Mouse (Mus musculus): ENCODE measurements at regions not wholly inside any gene's neighbourhood (a gene's known extent, or its start where the extent isn't known, plus 50 kb on each side); places are given as distances from the start of the nearest gene placed in this dataset.
"Not testable (repeated sequence)": the region's sequence is repeated elsewhere in the genome, so short reads cannot be mapped to it uniquely, and the experiment has no call there.

DNA sequence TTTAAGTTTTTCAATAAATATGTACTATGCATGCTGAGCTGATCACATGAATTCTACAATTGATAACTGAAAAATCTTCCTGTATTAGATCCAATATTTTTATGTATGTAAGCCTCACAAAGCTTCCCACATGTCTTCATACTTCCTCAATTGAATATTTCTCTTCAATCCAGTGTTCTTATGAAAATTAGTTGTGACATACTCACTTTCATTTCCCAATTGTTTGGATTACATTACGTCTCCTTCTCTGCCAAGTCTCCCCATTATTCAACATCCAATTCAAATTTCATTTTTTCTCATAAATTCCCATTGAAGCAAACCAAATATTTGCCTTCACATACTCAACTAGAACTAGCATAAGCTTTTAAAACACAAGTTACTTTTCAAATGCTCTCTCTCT lies 76.3 kb upstream of the Gucy1a1 start:
- DNase-seq (ENCODE audit: low spot score) = no peak
- WGBS = 89% methylated on average over 1 of the region's 1 CpGs
- Histone ChIP-seq H3K36me3 (ENCODE audit: control insufficient read depth, insufficient read depth, low read length) (no peaks in the 10 kb centered on the region), H3K9ac (ENCODE audit: low read length) (no peak overlapping the region), H3K4me3 (ENCODE audit: low read depth, low read length) (no peak overlapping the region), H3K27ac (ENCODE audit: low read depth, low read length) (no peak overlapping the region), H3K4me2 (ENCODE audit: low read depth, low read length, severe bottlenecking) (no peak overlapping the region), H3K9me3 (ENCODE audit: control insufficient read depth, low read length) (no peaks in the 10 kb centered on the region), H3K4me1 (replicated peaks; ENCODE audit: control insufficient read depth, insufficient read depth, low read length) (no peaks in the 10 kb centered on the region), H3K27me3 (ENCODE audit: control insufficient read depth, insufficient read depth, low read length) (no peaks in the 10 kb centered on the region)
- no peak for ATAC-seq (replicated peaks; ENCODE audit: low FRiP score)

DNA sequence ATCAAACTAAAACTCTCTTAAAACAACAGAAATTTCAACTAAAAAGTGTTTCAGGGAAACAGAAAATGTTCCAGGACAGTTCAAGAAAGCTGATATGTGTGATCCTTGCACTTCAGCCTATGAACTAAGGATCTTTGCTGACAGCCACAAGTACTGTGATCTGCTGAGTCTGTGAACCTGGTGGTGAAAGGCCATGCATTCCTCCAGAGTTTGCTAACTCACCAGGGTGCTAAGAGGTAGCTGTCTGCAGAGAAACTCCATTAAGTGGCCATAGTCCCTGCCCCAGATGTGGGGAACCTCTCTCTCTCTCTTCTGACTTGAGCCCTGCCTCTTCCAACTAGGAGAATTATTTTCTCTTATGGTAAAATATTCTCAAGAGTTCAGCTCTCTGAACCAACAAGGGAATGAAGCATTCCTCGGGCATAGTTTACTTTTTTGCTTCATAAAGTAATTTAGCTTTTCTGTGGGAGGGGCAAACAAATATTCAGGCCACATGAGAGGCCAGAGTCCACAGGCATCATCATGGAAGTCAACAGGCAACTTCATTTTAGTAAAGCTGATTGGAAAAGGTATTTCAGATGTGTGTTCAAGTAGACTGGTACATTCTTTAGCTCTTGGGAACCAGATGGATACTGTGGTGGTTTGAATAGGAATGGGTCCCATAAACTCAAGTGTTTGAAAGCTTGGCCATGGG lies 73.8 kb upstream of the Gucy1a1 start:
- ATAC-seq (replicated peaks; ENCODE audit: low FRiP score); H3K4me1 ChIP-seq (replicated peaks; ENCODE audit: control insufficient read depth, insufficient read depth, low read length); H3K9me3 ChIP-seq (ENCODE audit: control insufficient read depth, low read length); H3K4me2 ChIP-seq (ENCODE audit: low read depth, low read length, severe bottlenecking); H3K27ac ChIP-seq (ENCODE audit: low read depth, low read length); H3K9ac ChIP-seq (ENCODE audit: low read length); DNase-seq (ENCODE audit: low spot score); H3K4me3 ChIP-seq (ENCODE audit: low read depth, low read length); H3K36me3 ChIP-seq (ENCODE audit: control insufficient read depth, insufficient read depth, low read length); H3K27me3 ChIP-seq (ENCODE audit: control insufficient read depth, insufficient read depth, low read length): not testable (repeated sequence)
- WGBS = 72% methylated on average over 1 of the region's 1 CpGs

DNA sequence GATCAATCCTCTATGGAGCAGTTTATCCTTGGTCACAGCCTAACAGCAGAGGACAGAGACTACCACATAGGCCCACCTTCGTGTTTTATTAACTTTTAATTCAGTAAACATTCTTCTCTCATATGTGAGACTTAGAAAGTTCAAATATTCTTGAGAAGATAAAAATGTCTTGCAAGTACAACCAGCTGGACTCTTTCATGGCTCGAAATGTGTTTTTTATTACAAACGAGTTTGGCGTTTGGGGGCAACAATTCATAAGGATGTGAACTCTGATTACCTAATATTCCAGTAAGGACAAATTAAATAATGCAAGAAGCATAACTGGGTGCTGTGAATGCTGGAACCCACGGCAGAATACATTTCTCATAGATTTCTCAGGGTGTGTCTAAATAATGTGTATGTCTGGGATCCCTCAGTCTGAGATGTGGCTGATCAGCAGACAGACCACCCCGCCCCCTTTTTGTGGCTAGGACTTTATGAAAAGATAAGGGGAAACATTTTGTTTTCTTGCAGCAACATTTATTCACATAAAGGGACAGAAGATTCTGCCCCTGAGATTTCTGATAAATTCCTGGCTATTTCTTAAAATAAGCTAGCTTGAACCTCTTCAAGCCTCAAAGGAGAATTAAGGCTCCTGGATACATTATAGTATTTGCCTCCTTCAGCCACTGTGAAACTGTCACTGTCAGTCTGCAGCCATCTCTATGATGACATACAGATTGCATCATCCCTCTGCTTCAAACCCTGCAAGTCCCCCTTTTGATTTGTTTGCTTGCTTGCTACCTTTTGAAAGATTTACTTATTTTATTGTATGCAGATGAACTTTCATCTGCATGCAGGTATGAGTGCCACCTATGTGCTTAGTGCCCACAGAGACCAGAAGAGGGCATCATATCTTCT lies 69.2 kb upstream of the Gucy1a1 start:
- Histone ChIP-seq H3K27me3 (ENCODE audit: control insufficient read depth, insufficient read depth, low read length) (no peaks in the 10 kb centered on the region), H3K36me3 (ENCODE audit: control insufficient read depth, insufficient read depth, low read length) (no peaks in the 10 kb centered on the region), H3K4me3 (ENCODE audit: low read depth, low read length) (no peak overlapping the region), H3K27ac (ENCODE audit: low read depth, low read length) (no peak overlapping the region), H3K9ac (ENCODE audit: low read length) (no peak overlapping the region), H3K9me3 (ENCODE audit: control insufficient read depth, low read length) (no peaks in the 10 kb centered on the region), H3K4me1 (replicated peaks; ENCODE audit: control insufficient read depth, insufficient read depth, low read length) (no peaks in the 10 kb centered on the region), H3K4me2 (ENCODE audit: low read depth, low read length, severe bottlenecking) (no peak overlapping the region)
- ATAC-seq (replicated peaks; ENCODE audit: low FRiP score) (no peak), DNase-seq (ENCODE audit: low spot score) (no peak)
- 91% methylated on average over 6 of the region's 6 CpGs for WGBS

DNA sequence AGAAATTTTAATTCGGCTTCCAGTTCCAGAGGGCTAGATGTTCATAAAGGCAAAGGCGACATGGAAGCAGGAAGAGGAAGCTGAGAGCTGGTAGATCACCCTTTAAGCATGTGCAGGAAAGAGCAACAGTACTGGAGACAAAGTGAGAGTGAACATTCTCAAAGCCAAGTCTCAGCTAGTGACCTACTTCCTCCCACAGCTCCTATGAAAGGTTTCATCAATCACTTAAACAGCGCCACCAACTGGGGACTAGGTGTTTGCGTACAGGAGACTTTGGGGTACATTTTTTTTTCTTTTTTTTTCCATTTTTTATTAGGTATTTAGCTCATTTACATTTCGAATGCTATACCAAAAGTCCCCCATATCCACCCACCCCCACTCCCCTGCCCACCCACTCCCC lies 61.7 kb upstream of the Gucy1a1 start:
- Histone ChIP-seq H3K9me3 (ENCODE audit: control insufficient read depth, low read length) (no peaks in the 10 kb centered on the region), H3K4me3 (ENCODE audit: low read depth, low read length) (no peak overlapping the region), H3K27ac (ENCODE audit: low read depth, low read length) (no peak overlapping the region), H3K4me1 (replicated peaks; ENCODE audit: control insufficient read depth, insufficient read depth, low read length) (no peaks in the 10 kb centered on the region), H3K4me2 (ENCODE audit: low read depth, low read length, severe bottlenecking) (no peak overlapping the region), H3K36me3 (ENCODE audit: control insufficient read depth, insufficient read depth, low read length) (no peaks in the 10 kb centered on the region), H3K9ac (ENCODE audit: low read length) (no peak overlapping the region), H3K27me3 (ENCODE audit: control insufficient read depth, insufficient read depth, low read length) (no peaks in the 10 kb centered on the region)
- no peak for DNase-seq (ENCODE audit: low spot score)
- WGBS = 87% methylated on average over 5 of the region's 5 CpGs
- no peak for ATAC-seq (replicated peaks; ENCODE audit: low FRiP score)

All from forebrain, embryonic 11.5 days (tissue).